Mouse (Mus musculus): Measurements from ENCODE around the gene Anks1b. TPM values are rescaled to one million over a fixed set of nuclear protein-coding genes. Genes with fewer than 3 reads are reported as not detected.

The Anks1b gene
- total and polyA plus RNA-seq, 3 experiments = not detected

- Histone ChIP-seq H3K79me2 (ENCODE audit: control insufficient read depth, insufficient read depth, low read length, poor library complexity) (no peaks in the 10 kb centered on the region), H3K9ac (ENCODE audit: control insufficient read depth, low read depth, low read length, poor library complexity, severe bottlenecking) (no peak overlapping the region), H3K4me3 (ENCODE audit: control insufficient read depth in 1 of 2, insufficient read depth in 1 of 2, low read depth in 2 of 2, low read length in 2 of 2) (no peak overlapping the region), H3K9me3 (replicated peaks; ENCODE audit: insufficient read depth, low read length) (no peaks in the 10 kb centered on the region), H3K4me1 (ENCODE audit: control insufficient read depth in 1 of 2, insufficient read depth in 2 of 2, low read length in 2 of 2) (no peaks in the 10 kb centered on the region), H3K36me3 (ENCODE audit: control insufficient read depth in 1 of 2, insufficient read depth in 2 of 2, low read length in 2 of 2) (no peaks in the 10 kb centered on the region), H3K27ac (ENCODE audit: control insufficient read depth, low read depth, low read length) (no peak overlapping the region), H3K27me3 (ENCODE audit: control insufficient read depth in 1 of 2, insufficient read depth in 2 of 2, low read length in 2 of 2) (no peaks in the 10 kb centered on the region)
- DNase-seq (ENCODE audit: low read depth, low spot score) = no peak
- TF ChIP-seq JUND (IDR thresholded peaks at IDR 0.05; ENCODE audit: low read depth, low read length) (no peak), GABPA (IDR thresholded peaks at IDR 0.05; ENCODE audit: low read depth, low read length) (no peak), TCF12 (IDR thresholded peaks at IDR 0.05; ENCODE audit: low read depth, low read length) (no peak), USF2 (IDR thresholded peaks at IDR 0.05; ENCODE audit: borderline replicate concordance in 1 of 2, insufficient read depth in 1 of 2, low read depth in 1 of 2, low read length in 2 of 2) (no peak)
Measured at GRCm38 (mm10) chr10:90003980-90004729, 130.8 kb downstream of the Anks1b start.

GRCm38 (mm10) chr10:90004882-90005281 lies 131.6 kb downstream of the Anks1b start:
- no peak for DNase-seq (ENCODE audit: low read depth, low spot score)
- Histone ChIP-seq H3K9me3 (replicated peaks; ENCODE audit: insufficient read depth, low read length) (no peaks in the 10 kb centered on the region), H3K36me3 (ENCODE audit: control insufficient read depth in 1 of 2, insufficient read depth in 2 of 2, low read length in 2 of 2) (no peaks in the 10 kb centered on the region), H3K27ac (ENCODE audit: control insufficient read depth, low read depth, low read length) (no peak overlapping the region), H3K4me1 (ENCODE audit: control insufficient read depth in 1 of 2, insufficient read depth in 2 of 2, low read length in 2 of 2) (no peaks in the 10 kb centered on the region), H3K79me2 (ENCODE audit: control insufficient read depth, insufficient read depth, low read length, poor library complexity) (no peaks in the 10 kb centered on the region), H3K4me3 (ENCODE audit: control insufficient read depth in 1 of 2, insufficient read depth in 1 of 2, low read depth in 2 of 2, low read length in 2 of 2) (no peak overlapping the region), H3K27me3 (ENCODE audit: control insufficient read depth in 1 of 2, insufficient read depth in 2 of 2, low read length in 2 of 2) (no peaks in the 10 kb centered on the region), H3K9ac (ENCODE audit: control insufficient read depth, low read depth, low read length, poor library complexity, severe bottlenecking) (no peak overlapping the region)
- TF ChIP-seq ETS1 (IDR thresholded peaks at IDR 0.05; ENCODE audit: low read depth, low read length) (no peak), NELFE (IDR thresholded peaks at IDR 0.05; ENCODE audit: low read depth, low read length) (no peak), ZNF384 (IDR thresholded peaks at IDR 0.05; ENCODE audit: low read depth, low read length) (no peak), MXI1 (IDR thresholded peaks at IDR 0.05; ENCODE audit: low read depth, low read length) (no peak), MAX (IDR thresholded peaks at IDR 0.05; ENCODE audit: low read length) (no peak), GATA1 (IDR thresholded peaks at IDR 0.05; ENCODE audit: low read depth, low read length) (no peak), ZMIZ1 (IDR thresholded peaks at IDR 0.05; ENCODE audit: low read depth, low read length) (no peak), NRF1 (IDR thresholded peaks at IDR 0.05; ENCODE audit: insufficient read depth, low read depth, low read length, poor library complexity, severe bottlenecking) (no peak), E2F4 (IDR thresholded peaks at IDR 0.05; ENCODE audit: borderline replicate concordance, low read depth, low read length) (no peak), TAL1 (IDR thresholded peaks at IDR 0.05; ENCODE audit: low read length) (no peak), HCFC1 (IDR thresholded peaks at IDR 0.05; ENCODE audit: low read depth, low read length) (no peak), MAFK (IDR thresholded peaks at IDR 0.05; ENCODE audit: borderline replicate concordance, low read depth, low read length) (no peak), TBP (IDR thresholded peaks at IDR 0.05; ENCODE audit: low read depth, low read length) (no peak), BHLHE40 (IDR thresholded peaks at IDR 0.05; ENCODE audit: borderline replicate concordance, low read depth, low read length) (no peak)
